Mouse (Mus musculus) layer of hippocampus, adult 9-10 months (tissue): ENCODE results near the gene Kdf1.
A peak's percentile ranks its signal among the peaks of the same experiment; 100 is the strongest.

ENCODE experiments used
- DNase-seq: peaks from one replicate; pipeline ENCODE4 v3.0.0; 2022; ENCODE audit warnings: low spot score

Gene Kdf1

DNA sequence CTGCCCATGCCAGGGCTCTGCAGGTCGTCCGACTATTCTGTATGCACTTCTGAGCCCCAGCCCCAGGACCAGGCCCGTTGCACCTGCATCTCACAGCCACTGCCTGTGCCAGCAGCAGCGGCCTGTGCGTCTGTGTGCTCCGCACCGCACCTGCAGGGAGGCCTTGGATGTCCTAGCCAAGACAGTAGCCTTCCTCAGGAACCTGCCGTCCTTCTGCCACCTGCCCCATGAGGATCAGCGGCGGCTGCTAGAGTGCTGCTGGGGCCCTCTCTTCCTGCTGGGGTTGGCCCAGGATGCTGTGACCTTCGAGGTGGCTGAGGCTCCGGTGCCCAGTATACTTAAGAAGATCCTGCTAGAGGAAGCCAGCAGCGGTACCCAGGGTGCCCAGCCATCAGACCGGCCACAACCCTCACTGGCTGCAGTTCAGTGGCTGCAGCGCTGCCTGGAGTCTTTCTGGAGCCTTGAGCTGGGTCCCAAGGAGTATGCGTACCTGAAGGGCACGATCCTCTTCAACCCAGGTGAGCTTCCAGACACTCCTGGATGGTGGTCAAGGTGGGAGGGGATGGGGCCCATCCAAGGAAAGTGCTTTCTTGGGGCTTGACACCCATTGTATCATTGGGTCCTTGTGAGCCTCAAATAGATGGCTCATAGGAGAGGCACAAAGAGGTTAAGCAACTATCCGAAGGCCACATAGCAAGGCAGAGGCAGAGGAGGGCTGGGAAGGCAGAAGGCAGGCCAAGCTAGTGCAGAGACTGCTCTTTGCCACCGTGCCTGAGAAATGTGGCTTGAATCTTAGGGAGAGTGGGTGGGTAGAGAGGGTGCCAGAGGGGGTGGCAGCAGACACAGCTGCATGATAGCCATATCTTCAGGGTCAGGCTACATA is 34.9 kb downstream of the Kdf1 start:
- no peak for DNase-seq

DNA sequence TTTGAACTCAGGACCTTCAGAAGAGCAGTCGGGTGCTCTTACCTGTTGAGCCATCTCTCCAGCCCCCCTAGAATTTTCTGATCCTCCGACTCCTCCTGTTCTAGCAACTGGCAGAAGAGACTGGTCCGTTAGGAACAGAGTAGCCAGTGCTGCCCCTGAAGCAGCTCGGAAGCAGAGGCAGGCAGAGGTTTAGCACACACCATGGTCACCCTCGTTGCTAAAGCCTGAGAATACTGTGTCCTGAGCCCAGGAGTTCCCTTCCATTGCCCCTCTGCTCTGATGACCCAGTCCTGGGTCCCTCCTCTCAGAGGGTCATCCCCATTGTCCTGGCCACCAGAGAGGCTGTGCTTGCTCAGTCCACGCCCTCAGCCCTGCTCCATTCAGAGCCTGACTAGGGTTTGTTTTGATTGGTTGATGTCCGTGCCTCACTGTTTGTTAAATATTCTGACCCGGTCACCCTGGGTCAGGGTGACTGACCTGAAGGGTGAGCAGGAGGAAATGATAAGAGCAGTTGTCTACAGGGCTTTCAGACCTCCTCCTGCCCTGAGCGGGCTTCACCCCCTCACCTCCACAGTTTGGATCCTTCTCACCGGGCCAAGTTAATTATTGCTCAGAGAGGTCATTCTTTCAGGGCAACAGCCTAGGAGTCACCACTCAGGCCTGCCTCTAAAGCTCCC is 38.4 kb downstream of the Kdf1 start:
- DNase-seq: no peak

GRCm38 (mm10) chr4:133559846-133560245 is 41.1 kb downstream of the Kdf1 start:
- no peak for DNase-seq

GRCm38 (mm10) chr4:133561622-133562021 is 42.9 kb downstream of the Kdf1 start:
- no peak for DNase-seq

- no peak for DNase-seq
Observed at GRCm38 (mm10) chr4:133563123-133563571, 44.4 kb downstream of the Kdf1 start.

DNA sequence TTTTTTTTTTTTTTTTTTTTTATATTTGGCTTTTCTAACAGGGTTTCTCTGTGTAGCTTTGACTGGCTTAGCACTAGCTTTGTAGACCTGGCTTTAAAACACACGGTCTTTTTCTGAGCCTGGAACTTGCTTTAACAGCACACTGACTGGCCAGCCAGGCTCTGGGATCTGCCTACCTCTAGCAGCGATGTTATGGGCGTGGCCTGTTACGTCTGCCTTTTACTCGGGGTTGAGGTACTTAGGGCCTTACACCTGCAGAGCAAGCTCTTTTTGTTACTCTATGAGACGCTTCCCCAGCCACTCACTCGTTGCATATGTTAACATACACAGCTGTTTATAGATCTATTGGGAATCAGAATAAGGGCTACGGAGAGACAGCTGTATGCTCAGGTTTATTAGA is 48.5 kb downstream of the Kdf1 start:
- no peak for DNase-seq

DNA sequence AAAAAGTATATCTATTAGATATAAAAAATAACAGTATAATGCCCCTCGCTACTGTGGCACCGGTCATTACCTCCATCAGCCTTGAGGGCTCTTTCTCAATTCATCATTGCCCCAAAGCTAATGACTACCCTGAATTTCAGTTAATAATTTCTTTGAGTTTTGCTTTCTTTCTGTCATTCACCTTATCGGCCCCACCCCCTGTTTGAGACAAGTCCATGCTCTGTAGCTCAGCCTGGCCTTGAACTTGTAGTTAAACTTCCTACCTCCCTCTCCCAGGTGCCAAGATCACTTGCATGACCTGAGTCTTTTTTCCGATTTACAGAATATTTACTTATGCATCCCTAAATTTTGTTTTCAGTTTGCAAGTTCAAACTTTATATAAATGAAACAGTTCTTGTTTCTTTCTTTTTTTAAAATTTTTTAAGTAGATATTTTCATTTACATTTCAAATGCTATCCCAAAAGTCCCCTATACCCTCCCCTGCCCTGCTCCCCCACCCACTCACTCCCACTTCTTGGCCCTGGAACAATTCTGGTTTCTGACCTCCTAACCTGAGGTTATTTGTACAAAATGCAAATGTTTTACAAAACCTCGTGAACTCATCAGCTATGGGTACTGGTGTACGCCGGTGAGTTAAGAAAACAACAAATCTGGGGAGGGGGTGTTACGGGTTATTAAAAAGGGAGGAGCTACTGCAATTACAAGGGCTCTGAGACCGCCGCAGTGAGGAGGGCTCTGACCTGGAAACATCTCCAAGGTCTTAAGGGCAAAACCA is 50.7 kb downstream of the Kdf1 start:
- DNase-seq: no peak

GRCm38 (mm10) chr4:133570066-133570466 is 51.3 kb downstream of the Kdf1 start:
- DNase-seq: no peak

DNA sequence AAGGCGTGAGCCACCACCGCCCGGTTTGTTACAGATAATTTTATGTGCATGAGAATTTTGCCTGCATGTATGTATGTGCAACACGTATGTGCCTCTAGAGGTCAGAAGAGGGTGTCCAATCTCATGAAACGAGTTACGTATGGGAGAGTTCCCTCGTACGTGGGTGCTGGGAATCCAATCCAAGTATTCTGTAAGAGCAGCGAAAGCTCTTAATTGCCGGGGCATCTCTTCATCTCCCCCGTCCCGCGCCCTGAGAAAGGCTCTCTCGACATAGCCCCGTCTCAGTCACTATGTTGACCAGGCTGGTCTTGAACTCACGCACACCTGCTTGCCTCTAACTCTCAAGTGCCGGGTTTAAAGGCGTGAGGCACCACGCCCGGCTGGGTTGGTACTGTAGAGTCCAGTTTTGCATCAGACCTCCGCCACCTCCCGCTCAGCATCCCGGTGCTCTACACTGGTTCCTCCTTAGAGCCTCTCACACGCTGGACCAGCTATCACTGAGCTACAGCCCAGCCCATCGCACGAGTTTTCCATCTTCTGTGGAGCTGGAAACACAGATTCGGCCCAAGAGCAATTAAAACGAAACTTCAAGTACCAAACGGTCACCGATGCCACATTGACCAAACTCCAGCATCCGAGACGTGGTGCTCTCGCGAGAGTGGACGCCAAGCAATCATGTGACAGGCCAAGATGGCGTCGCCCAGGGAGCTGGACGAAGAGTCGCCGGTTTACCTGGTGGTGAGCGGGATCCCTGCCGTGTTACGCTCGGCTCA is 55.5 kb downstream of the Kdf1 start, which contains the start of gene Gpatch3:
Gene Gpatch3 (plus strand): TSS at position 676 of the 773 bp plus-strand sequence.
- peak; percentile 83 for DNase-seq

- DNase-seq: no peak
Observed at GRCm38 (mm10) chr4:133574843-133575202, 56.1 kb downstream of the Kdf1 start.

- no peak for DNase-seq
Observed at GRCm38 (mm10) chr4:133577983-133578382, 59.2 kb downstream of the Kdf1 start.
